Mouse (Mus musculus): ENCODE measurements around the gene Gm7356. TPM values are rescaled to one million over a fixed set of nuclear protein-coding genes. Genes with fewer than 3 reads are reported as not detected.

Gene Gm7356
- polyA plus RNA-seq (2012; rRNA removed) = not detected in 2 replicates

DNA sequence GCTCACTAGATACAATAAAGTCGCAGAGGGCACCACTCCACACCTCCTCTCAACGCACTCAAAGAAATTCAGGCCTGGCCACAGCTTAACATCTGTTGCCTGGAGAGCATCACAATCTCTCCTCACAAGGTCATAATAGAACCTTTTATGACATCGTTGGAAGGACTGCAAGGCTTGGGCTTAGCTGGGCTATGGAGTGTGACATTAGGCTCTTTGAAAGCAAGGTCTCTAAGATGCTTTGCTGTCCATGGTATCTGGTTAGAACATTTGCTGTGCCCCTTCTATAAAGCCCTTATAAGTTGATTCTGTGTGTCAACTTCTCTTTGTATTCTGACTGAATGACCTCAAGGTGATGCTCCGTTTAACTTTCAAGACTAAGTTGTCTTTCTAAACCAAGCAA, at the start of gene Gm7356:
Gm7356 (minus strand) TSS at position 101 of the 400 bp plus-strand sequence.

Other genes starting within 250 kb of the Gm7356 start
- 16.4 and 23.6 TPM in 2 replicates for gene Afdn, start 243.2 kb downstream of the Gm7356 start, polyA plus RNA-seq (2012; rRNA removed)
- gene Tcte2, start 241.9 kb downstream of the Gm7356 start, polyA plus RNA-seq (2012; rRNA removed) = 0.46 and 0.83 TPM in 2 replicates
- gene Gm7168, start 55.3 kb downstream of the Gm7356 start, polyA plus RNA-seq (2012; rRNA removed) = not detected in 2 replicates
- not detected in 2 replicates for gene Gm7358, start 55.8 kb upstream of the Gm7356 start, polyA plus RNA-seq (2012; rRNA removed)
- 0.59 and 1.1 TPM in 2 replicates for gene Dact2, start 200.6 kb upstream of the Gm7356 start, polyA plus RNA-seq (2012; rRNA removed)

Data from stomach, adult 2 months (tissue).